Mouse (Mus musculus) midbrain, embryonic 12.5 days (tissue): ENCODE results near the gene Wdr48. TPM values are rescaled to one million over a fixed set of nuclear protein-coding genes. Genes with fewer than 3 reads are reported as not detected.

Source experiments
- ATAC-seq: fragments of 200-750 bp; cut with Nextera tagmentation; 2 replicates; pipeline ENCODE4 v1.8.0; 2017; ENCODE audit warnings: low read depth, moderate TSS enrichment, moderate library complexity; ENCODE audit not compliant: low FRiP score
- H3K27ac ChIP-seq: fragments of 300-500 bp; sonication (generic); replicated peaks from 2 replicates; pipeline ENCODE4 v1.5.1; 2016; ENCODE audit warnings: mild to moderate bottlenecking
- H3K27me3 ChIP-seq: fragments of 300-500 bp; sonication (generic); 2 replicates; pipeline ENCODE4 v1.6.1; 2016; ENCODE audit warnings: mild to moderate bottlenecking
- H3K36me3 ChIP-seq: fragments of 300-500 bp; sonication (generic); 2 replicates; pipeline ENCODE4 v1.6.1; 2016
- H3K4me1 ChIP-seq: fragments of 300-500 bp; sonication (generic); 2 replicates; pipeline ENCODE4 v1.6.1; 2016
- H3K4me2 ChIP-seq: fragments of 300-500 bp; sonication (generic); replicated peaks from 2 replicates; pipeline ENCODE4 v1.6.1; 2016; ENCODE audit warnings: mild to moderate bottlenecking, moderate library complexity
- H3K4me3 ChIP-seq: fragments of 300-500 bp; sonication (generic); 2 replicates; pipeline ENCODE4 v1.5.1; 2016; ENCODE audit warnings: mild to moderate bottlenecking
- H3K9ac ChIP-seq: fragments of 300-500 bp; sonication (generic); replicated peaks from 2 replicates; pipeline ENCODE4 v1.6.1; 2016; ENCODE audit warnings: mild to moderate bottlenecking, moderate library complexity
- H3K9me3 ChIP-seq: fragments of 300-500 bp; sonication (generic); 2 replicates; pipeline ENCODE4 v1.6.1; 2016; ENCODE audit warnings: mild to moderate bottlenecking
- WGBS: fragments of 180-500 bp; shearing (Covaris S2); methylation state at CpG from one replicate; pipeline ENCODE4 v1.1.7; 2016; 5-methylcytosine and 5-hydroxymethylcytosine counted together
- polyA plus RNA-seq: library from polyadenylated mRNA; unstranded; fragments of >200 nt; fragmentation: Nextera tagmentation; extraction: Ambion mirVana; gene quantifications from 2 replicates; pipeline ENCODE4 v1.2.1, GENCODE M21; 2016

Gene Wdr48
- polyA plus RNA-seq, 1 experiment from 2014 or later: 77.0 TPM

GRCm38 (mm10) chr9:119926497-119926896, 31.8 kb downstream of the Wdr48 start:
- H3K27ac ChIP-seq: no peak overlapping the region
- peaks cover 87% of the 10 kb centered on the region for H3K36me3 ChIP-seq
- no peaks in the 10 kb centered on the region for H3K4me1 ChIP-seq
- no peak overlapping the region for H3K9ac ChIP-seq
- H3K4me2 ChIP-seq: no peak overlapping the region
- no peaks in the 10 kb centered on the region for H3K27me3 ChIP-seq
- no peak for ATAC-seq
- no peaks in the 10 kb centered on the region for H3K9me3 ChIP-seq
- no peak overlapping the region for H3K4me3 ChIP-seq
- 88% methylated on average over 5 of the region's 5 CpGs for whole genome bisulfite sequencing

- H3K4me1 ChIP-seq: peaks cover 10% of the 10 kb centered on the region
- H3K36me3 ChIP-seq: peaks cover 41% of the 10 kb centered on the region
- no peaks in the 10 kb centered on the region for H3K27me3 ChIP-seq
- no peak overlapping the region for H3K9ac ChIP-seq
- H3K9me3 ChIP-seq: no peaks in the 10 kb centered on the region
- no peak overlapping the region for H3K4me2 ChIP-seq
- no peak overlapping the region for H3K4me3 ChIP-seq
- WGBS: 91% methylated on average over 12 of the region's 12 CpGs
- no peak overlapping the region for H3K27ac ChIP-seq
- ATAC-seq: no peak
These were observed 37.7 kb downstream of the Wdr48 start for GRCm38 (mm10) chr9:119932358-119932757.

GRCm38 (mm10) chr9:119933675-119934074, 39.0 kb downstream of the Wdr48 start:
- no peak overlapping the region for H3K4me3 ChIP-seq
- 96% methylated on average over 6 of the region's 6 CpGs for WGBS
- H3K9ac ChIP-seq: no peak overlapping the region
- H3K4me1 ChIP-seq: peaks cover 16% of the 10 kb centered on the region
- H3K4me2 ChIP-seq: no peak overlapping the region
- no peak for ATAC-seq
- no peak overlapping the region for H3K27ac ChIP-seq
- H3K36me3 ChIP-seq: peaks cover 30% of the 10 kb centered on the region
- H3K27me3 ChIP-seq: 0 out of 2 replicates have a peak, but pooled peaks cover 6% of the 10 kb centered on the region
- no peaks in the 10 kb centered on the region for H3K9me3 ChIP-seq

GRCm38 (mm10) chr9:119937005-119937773, 42.5 kb downstream of the Wdr48 start, which contains the start of the genes Gorasp1 and Ttc21a:
TSS of gene Gorasp1 (minus strand) at chr9:119937565.
TSS of gene Ttc21a (plus strand) at chr9:119937606.
- Histone ChIP-seq H3K27me3 (0 out of 2 replicates have a peak, but pooled peaks cover 6% of the 10 kb centered on the region), H3K4me2 (peak within 1 kb of the TSS; percentile 86), H3K36me3 (peaks cover 6% of the 10 kb centered on the region), H3K9ac (peak within 1 kb of the TSS; percentile 80), H3K4me1 (peaks cover 16% of the 10 kb centered on the region), H3K27ac (peak within 1 kb of the TSS; percentile 70; the same call in 1 of the 2 replicates), H3K9me3 (no peaks in the 10 kb centered on the region), H3K4me3 (peak within 1 kb of the TSS; percentile 63)
- ATAC-seq: peak; percentile 95
- 5% methylated on average over 40 of the region's 40 CpGs for whole genome bisulfite sequencing

- Histone ChIP-seq H3K27ac (no peak overlapping the region), H3K27me3 (0 out of 2 replicates have a peak, but pooled peaks cover 6% of the 10 kb centered on the region), H3K9me3 (no peaks in the 10 kb centered on the region), H3K36me3 (no peaks in the 10 kb centered on the region), H3K4me3 (no peak overlapping the region), H3K4me1 (peaks cover 16% of the 10 kb centered on the region), H3K4me2 (no peak overlapping the region), H3K9ac (no peak overlapping the region)
- WGBS: 80% methylated on average over 4 of the region's 4 CpGs
- no peak for ATAC-seq
These were observed 43.8 kb downstream of the Wdr48 start for GRCm38 (mm10) chr9:119938496-119938895.

- H3K9ac ChIP-seq: no peak overlapping the region
- WGBS: 75% methylated on average over 10 of the region's 10 CpGs
- no peak for ATAC-seq
- H3K27ac ChIP-seq: no peak overlapping the region
- no peak overlapping the region for H3K4me3 ChIP-seq
- 0 out of 2 replicates have a peak, but pooled peaks cover 6% of the 10 kb centered on the region for H3K27me3 ChIP-seq
- H3K9me3 ChIP-seq: no peaks in the 10 kb centered on the region
- H3K4me1 ChIP-seq: peaks cover 16% of the 10 kb centered on the region
- no peaks in the 10 kb centered on the region for H3K36me3 ChIP-seq
- no peak overlapping the region for H3K4me2 ChIP-seq
These were observed 45.0 kb downstream of the Wdr48 start for GRCm38 (mm10) chr9:119939646-119940045.

- no peaks in the 10 kb centered on the region for H3K9me3 ChIP-seq
- H3K27me3 ChIP-seq: peaks cover 6% of the 10 kb centered on the region; the same call in 1 of the 2 replicates
- no peak overlapping the region for H3K9ac ChIP-seq
- H3K4me2 ChIP-seq: no peak overlapping the region
- no peak overlapping the region for H3K27ac ChIP-seq
- no peak overlapping the region for H3K4me3 ChIP-seq
- WGBS: 83% methylated on average over 5 of the region's 5 CpGs
- ATAC-seq: no peak
- H3K36me3 ChIP-seq: no peaks in the 10 kb centered on the region
- H3K4me1 ChIP-seq: peaks cover 13% of the 10 kb centered on the region
These were observed 46.7 kb downstream of the Wdr48 start for GRCm38 (mm10) chr9:119941407-119941806.

GRCm38 (mm10) chr9:119941861-119942260, 47.2 kb downstream of the Wdr48 start:
- H3K9me3 ChIP-seq: no peaks in the 10 kb centered on the region
- ATAC-seq: no peak
- no peak overlapping the region for H3K4me2 ChIP-seq
- no peaks in the 10 kb centered on the region for H3K36me3 ChIP-seq
- 88% methylated on average over 14 of the region's 14 CpGs for WGBS
- H3K27ac ChIP-seq: no peak overlapping the region
- no peak overlapping the region for H3K4me3 ChIP-seq
- H3K27me3 ChIP-seq: peaks cover 6% of the 10 kb centered on the region; the same call in 1 of the 2 replicates
- H3K9ac ChIP-seq: 0 out of 2 replicates have a peak overlapping the region, but pooled peaks have one; percentile 28
- H3K4me1 ChIP-seq: peaks cover 8% of the 10 kb centered on the region

- no peak overlapping the region for H3K4me2 ChIP-seq
- no peaks in the 10 kb centered on the region for H3K36me3 ChIP-seq
- H3K27ac ChIP-seq: no peak overlapping the region
- 63% methylated on average over 1 of the region's 1 CpGs for WGBS
- no peaks in the 10 kb centered on the region for H3K4me1 ChIP-seq
- no peak overlapping the region for H3K9ac ChIP-seq
- no peak for ATAC-seq
- no peak overlapping the region for H3K4me3 ChIP-seq
- H3K27me3 ChIP-seq: peaks cover under 1% of the 10 kb centered on the region; the same call in 1 of the 2 replicates
- H3K9me3 ChIP-seq: no peaks in the 10 kb centered on the region
These were observed 48.6 kb downstream of the Wdr48 start for GRCm38 (mm10) chr9:119943326-119943725.

- no peaks in the 10 kb centered on the region; the same call in 1 of the 2 replicates for H3K27me3 ChIP-seq
- H3K4me2 ChIP-seq: no peak overlapping the region
- no peak for ATAC-seq
These were observed 50.7 kb downstream of the Wdr48 start for GRCm38 (mm10) chr9:119945173-119945900.

GRCm38 (mm10) chr9:119948804-119949203, 54.1 kb downstream of the Wdr48 start:
- Histone ChIP-seq H3K4me1 (no peaks in the 10 kb centered on the region; the same call in 1 of the 2 replicates), H3K9me3 (no peaks in the 10 kb centered on the region), H3K4me2 (no peak overlapping the region), H3K27ac (no peak overlapping the region), H3K9ac (no peak overlapping the region), H3K27me3 (no peaks in the 10 kb centered on the region; the same call in 1 of the 2 replicates), H3K36me3 (no peaks in the 10 kb centered on the region), H3K4me3 (no peak overlapping the region)
- WGBS: 53% methylated on average over 3 of the region's 3 CpGs
- ATAC-seq: no peak

More at GRCm38 (mm10) chr9:119945173-119945900, 50.7 kb downstream of the Wdr48 start:
- Histone ChIP-seq H3K27ac (no peak overlapping the region), H3K36me3 (no peaks in the 10 kb centered on the region), H3K4me3 (no peak overlapping the region), H3K9ac (no peak overlapping the region), H3K9me3 (no peaks in the 10 kb centered on the region), H3K4me1 (no peaks in the 10 kb centered on the region)
- 74% methylated on average over 12 of the region's 12 CpGs for WGBS

GRCm38 (mm10) chr9:119950434-119950833, 55.8 kb downstream of the Wdr48 start:
- no peaks in the 10 kb centered on the region; the same call in 1 of the 2 replicates for H3K4me1 ChIP-seq
- no peak overlapping the region for H3K4me2 ChIP-seq
- H3K4me3 ChIP-seq: no peak overlapping the region
- H3K36me3 ChIP-seq: no peaks in the 10 kb centered on the region
- H3K9ac ChIP-seq: no peak overlapping the region
- no peak for ATAC-seq
- WGBS: 66% methylated on average over 6 of the region's 6 CpGs
- no peaks in the 10 kb centered on the region; the same call in 1 of the 2 replicates for H3K27me3 ChIP-seq
- no peaks in the 10 kb centered on the region for H3K9me3 ChIP-seq
- H3K27ac ChIP-seq: no peak overlapping the region
